Mouse (Mus musculus): Measurements from ENCODE around the gene Cenpa.

Cenpa gene

GRCm38 (mm10) chr5:30643477-30644179 lies 22.9 kb upstream of the Cenpa start:
- in situ Hi-C loops (cut with MboI; ENCODE audit: low sequenced_read_pairs) = loop anchor here (5.0 kb wide), 1 partner anchor 216 kb away; no protein-coding TSS in a partner anchor

GRCm38 (mm10) chr5:30646036-30646435 lies 20.5 kb upstream of the Cenpa start:
- in situ Hi-C loops (cut with MboI; ENCODE audit: low sequenced_read_pairs) = no loop called here

DNA sequence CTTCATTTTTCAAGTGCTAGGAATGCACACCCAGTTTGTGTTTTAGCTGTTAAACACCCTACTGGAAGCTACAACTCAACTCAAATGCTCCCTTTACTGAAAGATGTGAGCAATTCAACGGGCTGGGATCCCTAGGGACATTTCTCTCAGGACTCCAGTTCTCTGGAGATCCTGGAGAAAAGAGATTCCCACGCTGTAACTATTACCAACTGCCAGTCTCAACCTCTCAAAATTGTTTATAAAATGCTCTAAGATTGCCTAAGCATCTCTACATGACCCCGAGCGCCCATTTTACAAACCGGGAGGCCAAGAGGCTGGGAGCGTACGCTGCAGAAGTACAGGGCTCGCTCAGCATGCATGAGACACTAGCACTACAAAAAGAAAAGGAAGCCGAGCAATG lies 19.2 kb upstream of the Cenpa start:
- in situ Hi-C loops (cut with MboI; ENCODE audit: low sequenced_read_pairs) = no loop called here

DNA sequence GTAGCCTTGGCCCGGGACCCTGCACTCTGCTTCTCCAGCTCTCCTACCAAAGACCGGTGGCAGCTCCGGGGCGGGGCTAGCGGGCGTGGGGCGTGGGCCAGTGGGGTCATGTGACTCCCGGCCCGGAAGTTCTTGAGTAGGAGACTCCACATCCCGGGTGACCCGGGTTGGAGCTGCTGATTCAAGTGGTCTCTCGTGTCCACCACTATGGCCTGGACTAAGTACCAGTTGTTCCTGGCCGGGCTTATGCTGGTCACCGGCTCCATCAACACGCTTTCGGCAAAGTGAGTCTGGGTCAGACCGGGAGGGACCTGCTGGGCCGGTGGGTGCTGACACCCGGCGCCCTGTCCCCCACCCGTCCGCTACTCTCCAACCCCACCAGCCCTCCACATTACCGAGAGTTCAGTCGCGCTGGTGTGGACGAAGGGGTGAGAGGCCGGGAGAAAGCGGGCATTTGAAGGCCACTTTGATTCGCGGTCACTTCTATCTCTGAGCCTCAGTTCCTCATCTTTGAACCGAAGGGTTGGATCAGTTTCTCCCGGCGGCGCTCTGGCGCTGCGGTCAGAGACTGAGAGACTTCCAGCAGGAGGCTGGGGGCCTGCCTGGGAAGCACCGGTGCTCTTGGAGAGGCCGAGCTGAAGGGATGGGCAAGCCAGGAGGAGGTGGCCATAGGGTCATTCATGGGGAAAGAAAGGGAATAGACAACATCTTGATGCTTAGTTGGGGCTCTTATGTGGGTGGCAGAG lies 18.6 kb upstream of the Cenpa start, which contains the start of gene Slc35f6:
TSS of gene Slc35f6 (plus strand) at position 119 of the 746 bp plus-strand sequence.
- in situ Hi-C loops (cut with MboI; ENCODE audit: low sequenced_read_pairs) = no loop called here

GRCm38 (mm10) chr5:30649558-30649957 lies 17.0 kb upstream of the Cenpa start:
- in situ Hi-C loops (cut with MboI; ENCODE audit: low sequenced_read_pairs) = no loop called here

DNA sequence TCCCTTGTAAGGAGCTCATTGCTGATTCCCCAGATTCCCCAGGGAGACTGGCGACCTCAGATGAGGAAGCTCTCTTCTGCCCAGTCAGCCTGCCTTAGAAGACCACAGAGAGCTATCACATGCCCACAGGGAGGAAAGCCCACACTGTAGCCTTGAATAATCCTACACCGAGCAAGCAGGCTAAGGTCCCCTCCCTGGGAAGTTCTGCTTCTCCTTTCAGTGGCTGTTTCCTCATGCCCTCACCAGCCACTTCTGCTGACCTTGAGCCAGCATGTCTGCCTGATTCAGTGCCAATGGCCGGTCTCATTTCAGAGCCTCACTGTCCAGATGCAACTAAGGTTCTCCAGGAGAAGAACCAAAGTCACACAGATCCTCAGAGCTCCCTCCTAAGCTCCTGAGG lies 15.8 kb upstream of the Cenpa start:
- in situ Hi-C loops (cut with MboI; ENCODE audit: low sequenced_read_pairs) = no loop called here

DNA sequence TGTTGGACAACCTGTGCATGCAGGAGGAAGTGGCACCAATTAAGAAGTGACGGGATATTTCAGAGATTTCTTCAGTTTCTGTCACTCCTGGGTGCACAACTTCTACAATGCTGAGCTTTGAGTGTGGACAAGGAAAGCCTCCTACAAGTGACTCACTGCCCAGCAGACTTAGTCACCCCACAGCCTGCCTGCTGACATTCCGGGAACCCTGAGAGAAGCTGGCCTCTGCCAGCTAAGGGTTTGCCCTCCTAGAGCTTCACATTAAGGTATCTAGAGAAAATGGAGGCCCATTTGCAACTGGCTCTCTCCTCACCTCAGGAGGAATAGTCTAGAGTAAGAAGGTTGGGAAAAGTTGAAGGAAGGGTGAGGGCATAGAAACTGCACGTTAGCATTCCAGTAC lies 15.0 kb upstream of the Cenpa start:
- in situ Hi-C loops (cut with MboI; ENCODE audit: low sequenced_read_pairs) = no loop called here

- in situ Hi-C loops (cut with MboI; ENCODE audit: low sequenced_read_pairs) = no loop called here
Measured at GRCm38 (mm10) chr5:30653246-30653645, 13.3 kb upstream of the Cenpa start.

DNA sequence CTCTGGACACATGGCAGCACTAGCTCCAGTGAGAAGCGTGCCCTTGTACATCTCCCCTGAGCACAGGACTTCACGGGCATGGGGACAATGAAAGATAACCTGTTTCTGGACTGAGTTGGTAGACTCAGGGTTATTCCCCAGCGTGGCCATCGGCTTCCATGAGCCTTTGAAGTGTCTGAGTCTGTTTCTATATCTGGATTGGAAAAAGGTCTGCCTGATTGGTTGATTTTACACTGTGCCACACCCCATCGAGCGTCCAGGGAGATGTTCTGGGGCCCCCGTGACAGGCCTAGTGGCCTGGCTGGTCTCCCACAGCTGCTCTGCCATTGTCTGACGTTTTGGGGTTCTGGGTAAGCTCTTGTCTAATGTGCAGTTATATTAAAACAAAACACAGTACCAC lies 11.5 kb upstream of the Cenpa start:
- in situ Hi-C loops (cut with MboI; ENCODE audit: low sequenced_read_pairs) = no loop called here

GRCm38 (mm10) chr5:30655526-30656195 lies 10.9 kb upstream of the Cenpa start:
- in situ Hi-C loops (cut with MboI; ENCODE audit: low sequenced_read_pairs) = no loop called here

DNA sequence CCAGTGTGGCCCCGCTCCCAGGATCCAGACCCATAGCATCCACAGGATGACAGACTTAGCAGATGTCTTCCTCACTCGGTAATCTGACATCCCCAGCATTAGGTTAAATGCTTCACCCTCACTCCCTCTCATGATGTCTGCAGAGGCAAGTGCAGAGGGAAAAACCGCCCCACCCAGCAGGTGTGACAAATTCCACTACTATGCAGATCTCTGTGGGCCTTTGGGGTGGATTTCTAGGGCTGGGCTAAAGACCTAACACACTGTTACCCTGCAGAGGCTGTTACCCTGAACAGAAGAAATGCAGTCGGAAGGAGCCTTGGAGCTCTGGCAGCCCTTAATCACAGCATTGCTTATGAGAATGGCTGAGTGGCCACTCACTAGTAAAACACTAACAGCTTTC lies 7.5 kb upstream of the Cenpa start:
- in situ Hi-C loops (cut with MboI; ENCODE audit: low sequenced_read_pairs) = no loop called here

GRCm38 (mm10) chr5:30660278-30660677 lies 6.3 kb upstream of the Cenpa start:
- in situ Hi-C loops (cut with MboI; ENCODE audit: low sequenced_read_pairs) = no loop called here

DNA sequence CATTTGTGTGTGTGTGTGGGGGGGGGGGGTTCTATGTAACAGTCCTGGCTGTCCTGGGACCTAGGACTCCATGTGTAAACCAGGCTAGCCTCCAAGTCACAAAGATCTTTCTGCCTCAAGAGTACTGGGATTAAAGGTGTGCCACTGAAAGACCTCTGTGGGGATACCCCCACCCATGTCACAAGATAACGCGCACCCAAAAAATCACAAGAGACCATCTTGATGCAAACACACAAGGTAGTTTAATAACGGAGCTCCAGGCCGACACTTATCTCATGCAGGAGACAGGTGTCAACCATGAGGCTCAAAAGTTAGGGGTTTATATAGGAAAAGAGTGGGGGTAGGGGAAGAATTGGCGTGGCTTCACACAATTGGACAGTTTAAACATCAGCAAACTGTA lies 5.8 kb upstream of the Cenpa start:
- in situ Hi-C loops (cut with MboI; ENCODE audit: low sequenced_read_pairs) = no loop called here

- in situ Hi-C loops (cut with MboI; ENCODE audit: low sequenced_read_pairs) = no loop called here
Measured at GRCm38 (mm10) chr5:30665360-30665759, 1.2 kb upstream of the Cenpa start.

- in situ Hi-C loops (cut with MboI; ENCODE audit: low sequenced_read_pairs) = no loop called here
Measured at GRCm38 (mm10) chr5:30665968-30666367, 609 bp upstream of the Cenpa start.

DNA sequence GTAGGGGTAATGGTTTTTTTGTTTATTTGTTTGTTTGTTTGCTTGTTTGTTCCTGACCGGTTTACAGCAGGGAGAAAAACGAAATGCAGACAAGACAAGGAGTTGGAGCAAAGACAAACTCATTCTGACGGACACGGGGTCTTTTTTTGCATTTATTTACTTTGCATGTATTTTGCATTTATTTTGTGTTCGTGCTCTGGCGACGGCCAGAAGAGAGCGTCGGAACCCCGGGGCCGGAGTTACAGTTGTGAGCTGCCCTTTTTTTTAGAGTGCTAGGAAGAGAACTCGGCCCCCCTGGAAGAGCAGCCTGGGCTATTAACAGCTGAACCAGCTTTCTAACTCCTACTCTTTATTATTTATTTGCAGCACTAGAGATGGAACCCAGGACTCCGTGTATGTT lies 638 bp downstream of the Cenpa start:
- in situ Hi-C loops (cut with MboI; ENCODE audit: low sequenced_read_pairs) = no loop called here

DNA sequence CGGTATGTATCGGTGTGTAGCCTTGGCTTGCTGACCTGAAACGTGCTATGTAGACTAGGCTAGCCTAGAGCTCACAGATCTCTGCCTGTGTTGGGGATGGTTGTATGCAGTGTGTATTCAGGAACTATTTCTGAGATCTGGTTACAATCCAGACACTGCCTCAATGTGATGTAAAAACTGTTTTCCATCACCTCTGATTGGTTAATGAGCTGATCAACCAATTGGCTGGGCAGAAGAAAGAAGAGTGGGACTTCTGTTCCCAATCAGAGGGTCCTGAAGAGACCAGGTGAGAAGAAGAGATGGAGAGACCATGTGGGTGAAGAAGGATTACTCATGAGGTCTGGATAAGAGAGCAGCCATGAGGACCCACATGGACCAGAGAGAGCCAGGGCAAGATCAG lies 1.1 kb downstream of the Cenpa start:
- in situ Hi-C loops (cut with MboI; ENCODE audit: low sequenced_read_pairs) = no loop called here

- in situ Hi-C loops (cut with MboI; ENCODE audit: low sequenced_read_pairs) = no loop called here
Measured at GRCm38 (mm10) chr5:30668637-30669495, 2.3 kb downstream of the Cenpa start.

- in situ Hi-C loops (cut with MboI; ENCODE audit: low sequenced_read_pairs) = no loop called here
Measured at GRCm38 (mm10) chr5:30669496-30669830, 2.9 kb downstream of the Cenpa start.

GRCm38 (mm10) chr5:30670091-30670490 lies 3.5 kb downstream of the Cenpa start:
- in situ Hi-C loops (cut with MboI; ENCODE audit: low sequenced_read_pairs) = no loop called here

DNA sequence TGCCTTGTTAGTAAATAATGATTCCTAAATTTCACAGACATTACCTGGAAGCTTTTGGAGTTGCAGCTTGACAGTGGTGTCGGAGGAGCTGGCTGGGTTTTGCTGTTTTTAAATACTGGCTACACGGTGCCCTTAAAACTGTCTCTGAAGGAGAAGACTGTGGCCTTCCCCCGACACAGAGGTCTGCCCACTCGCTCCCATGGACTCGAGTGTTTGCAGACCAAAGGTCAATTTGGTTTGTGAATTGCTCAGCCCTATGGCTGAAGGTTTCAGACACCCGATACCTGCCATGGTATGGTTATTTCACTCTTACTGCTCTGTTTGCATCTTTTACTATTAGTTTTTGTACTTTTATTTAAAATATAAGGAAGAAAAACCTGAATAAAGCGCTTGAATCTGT lies 7.4 kb downstream of the Cenpa start:
- in situ Hi-C loops (cut with MboI; ENCODE audit: low sequenced_read_pairs) = no loop called here

Data from CH12F3 (cell line).